Mouse (Mus musculus): ENCODE results near the gene Lamtor4. TPM values are rescaled to one million over a fixed set of nuclear protein-coding genes. Genes with fewer than 3 reads are reported as not detected.
A peak's percentile ranks its signal among the peaks of the same experiment; 100 is the strongest.

The Lamtor4 gene
- polyA plus RNA-seq, 1 experiment from 2014 or later: 69.6 TPM

- H3K27me3 ChIP-seq: no peaks in the 10 kb centered on the region
- peak overlapping the region; percentile 14 for H3K4me3 ChIP-seq
- no peak overlapping the region for H3K27ac ChIP-seq
- H3K9me3 ChIP-seq: no peaks in the 10 kb centered on the region
- peaks cover 58% of the 10 kb centered on the region for H3K4me1 ChIP-seq
- no peak for ATAC-seq (ENCODE audit: insufficient number of reproducible peaks, low FRiP score, low TSS enrichment, low read depth)
- peaks cover 18% of the 10 kb centered on the region; the same call in 1 of the 2 replicates for H3K36me3 ChIP-seq
- H3K9ac ChIP-seq: no peak overlapping the region
- H3K4me2 ChIP-seq: peak overlapping the region; percentile 33
- 34% methylated on average over 41 of the region's 41 CpGs for WGBS
These were observed 20.2 kb downstream of the Lamtor4 start for GRCm38 (mm10) chr5:138275216-138276050.

- H3K9me3 ChIP-seq: no peaks in the 10 kb centered on the region
- 0 out of 2 replicates have a peak overlapping the region, but pooled peaks have one; percentile 82 for H3K4me2 ChIP-seq
- H3K27ac ChIP-seq: no peak overlapping the region
- H3K27me3 ChIP-seq: no peaks in the 10 kb centered on the region
- WGBS: 85% methylated on average over 7 of the region's 7 CpGs
- H3K36me3 ChIP-seq: peaks cover 18% of the 10 kb centered on the region; the same call in 1 of the 2 replicates
- no peak for ATAC-seq (ENCODE audit: insufficient number of reproducible peaks, low FRiP score, low TSS enrichment, low read depth)
- peaks cover 43% of the 10 kb centered on the region for H3K4me1 ChIP-seq
- H3K4me3 ChIP-seq: no peak overlapping the region
- H3K9ac ChIP-seq: no peak overlapping the region
These were observed 22.7 kb downstream of the Lamtor4 start for GRCm38 (mm10) chr5:138277994-138278393.

- peak; percentile 99 for ATAC-seq (ENCODE audit: insufficient number of reproducible peaks, low FRiP score, low TSS enrichment, low read depth)
- H3K4me3 ChIP-seq: peak within 1 kb of the TSS; percentile 61
These were observed 24.5 kb downstream of the Lamtor4 start, which contains the start of the genes Gm43720, Gpc2 and Stag3 for GRCm38 (mm10) chr5:138279585-138280424. Gm43720 (minus strand) TSS chr5:138279958. Gpc2 (minus strand) TSS chr5:138280005. Stag3 (plus strand) TSS chr5:138280240.

GRCm38 (mm10) chr5:138280425-138280768 lies 25.1 kb downstream of the Lamtor4 start:
- Histone ChIP-seq H3K36me3 (peaks cover 14% of the 10 kb centered on the region; the same call in 1 of the 2 replicates), H3K4me2 (peak overlapping the region; percentile 82), H3K27ac (no peak overlapping the region), H3K4me1 (peaks cover 35% of the 10 kb centered on the region), H3K9me3 (no peaks in the 10 kb centered on the region), H3K27me3 (no peaks in the 10 kb centered on the region), H3K9ac (no peak overlapping the region), H3K4me3 (peak overlapping the region; percentile 61)
- WGBS: 23% methylated on average over 26 of the region's 26 CpGs
- no peak for ATAC-seq (ENCODE audit: insufficient number of reproducible peaks, low FRiP score, low TSS enrichment, low read depth)

More at GRCm38 (mm10) chr5:138279585-138280424, 24.5 kb downstream of the Lamtor4 start, which contains the start of the genes Gm43720, Gpc2 and Stag3:
- Histone ChIP-seq H3K9me3 (no peaks in the 10 kb centered on the region), H3K4me2 (peak within 1 kb of the TSS; percentile 82), H3K36me3 (peaks cover 14% of the 10 kb centered on the region; the same call in 1 of the 2 replicates), H3K27me3 (no peaks in the 10 kb centered on the region), H3K4me1 (peaks cover 39% of the 10 kb centered on the region), H3K27ac (peak within 1 kb of the TSS; percentile 68), H3K9ac (peak within 1 kb of the TSS; percentile 63)
- WGBS: under 1% methylated on average over 56 of the region's 56 CpGs

- Histone ChIP-seq H3K27me3 (no peaks in the 10 kb centered on the region), H3K4me1 (peaks cover 30% of the 10 kb centered on the region), H3K9me3 (no peaks in the 10 kb centered on the region), H3K27ac (no peak overlapping the region), H3K9ac (no peak overlapping the region), H3K4me2 (no peak overlapping the region), H3K4me3 (no peak overlapping the region), H3K36me3 (peaks cover 14% of the 10 kb centered on the region; the same call in 1 of the 2 replicates)
- no peak for ATAC-seq (ENCODE audit: insufficient number of reproducible peaks, low FRiP score, low TSS enrichment, low read depth)
- WGBS: 91% methylated on average over 15 of the region's 15 CpGs
These were observed 25.5 kb downstream of the Lamtor4 start for GRCm38 (mm10) chr5:138280829-138281228.

GRCm38 (mm10) chr5:138281798-138282197 lies 26.5 kb downstream of the Lamtor4 start:
- Histone ChIP-seq H3K4me3 (no peak overlapping the region), H3K4me1 (peaks cover 21% of the 10 kb centered on the region), H3K36me3 (peaks cover 11% of the 10 kb centered on the region; the same call in 1 of the 2 replicates), H3K9ac (no peak overlapping the region), H3K4me2 (no peak overlapping the region), H3K27me3 (no peaks in the 10 kb centered on the region), H3K9me3 (no peaks in the 10 kb centered on the region), H3K27ac (no peak overlapping the region)
- WGBS: 74% methylated on average over 2 of the region's 2 CpGs
- no peak for ATAC-seq (ENCODE audit: insufficient number of reproducible peaks, low FRiP score, low TSS enrichment, low read depth)

- Histone ChIP-seq H3K9me3 (no peaks in the 10 kb centered on the region), H3K36me3 (no peaks in the 10 kb centered on the region), H3K4me3 (no peak overlapping the region), H3K4me2 (no peak overlapping the region), H3K9ac (no peak overlapping the region), H3K27me3 (no peaks in the 10 kb centered on the region), H3K27ac (no peak overlapping the region), H3K4me1 (peaks cover 13% of the 10 kb centered on the region)
- WGBS: 63% methylated on average over 1 of the region's 1 CpGs
- ATAC-seq (ENCODE audit: insufficient number of reproducible peaks, low FRiP score, low TSS enrichment, low read depth): no peak
These were observed 28.3 kb downstream of the Lamtor4 start for GRCm38 (mm10) chr5:138283540-138283939.

- Histone ChIP-seq H3K9me3 (no peaks in the 10 kb centered on the region), H3K4me3 (no peak overlapping the region), H3K4me1 (no peaks in the 10 kb centered on the region), H3K4me2 (no peak overlapping the region), H3K9ac (no peak overlapping the region), H3K36me3 (no peaks in the 10 kb centered on the region), H3K27ac (no peak overlapping the region), H3K27me3 (no peaks in the 10 kb centered on the region)
- 72% methylated on average over 3 of the region's 3 CpGs for WGBS
- no peak for ATAC-seq (ENCODE audit: insufficient number of reproducible peaks, low FRiP score, low TSS enrichment, low read depth)
These were observed 32.6 kb downstream of the Lamtor4 start for GRCm38 (mm10) chr5:138287861-138288260.

- no peaks in the 10 kb centered on the region for H3K4me1 ChIP-seq
- H3K9me3 ChIP-seq: no peaks in the 10 kb centered on the region
- no peaks in the 10 kb centered on the region for H3K36me3 ChIP-seq
- no peak overlapping the region for H3K4me2 ChIP-seq
- no peak for ATAC-seq (ENCODE audit: insufficient number of reproducible peaks, low FRiP score, low TSS enrichment, low read depth)
- WGBS: 74% methylated on average over 1 of the region's 1 CpGs
- H3K4me3 ChIP-seq: no peak overlapping the region
- no peak overlapping the region for H3K27ac ChIP-seq
- H3K9ac ChIP-seq: no peak overlapping the region
- H3K27me3 ChIP-seq: no peaks in the 10 kb centered on the region
These were observed 36.4 kb downstream of the Lamtor4 start for GRCm38 (mm10) chr5:138291638-138292037.

GRCm38 (mm10) chr5:138294158-138294557 lies 38.9 kb downstream of the Lamtor4 start:
- no peak overlapping the region for H3K4me2 ChIP-seq

GRCm38 (mm10) chr5:138299613-138300012 lies 44.3 kb downstream of the Lamtor4 start:
- Histone ChIP-seq H3K4me1 (no peaks in the 10 kb centered on the region), H3K9me3 (no peaks in the 10 kb centered on the region), H3K9ac (no peak overlapping the region), H3K4me3 (no peak overlapping the region), H3K27ac (no peak overlapping the region), H3K27me3 (no peaks in the 10 kb centered on the region), H3K36me3 (no peaks in the 10 kb centered on the region), H3K4me2 (no peak overlapping the region)
- WGBS: 76% methylated on average over 2 of the region's 2 CpGs
- ATAC-seq (ENCODE audit: insufficient number of reproducible peaks, low FRiP score, low TSS enrichment, low read depth): no peak

More at GRCm38 (mm10) chr5:138294158-138294557, 38.9 kb downstream of the Lamtor4 start:
- Histone ChIP-seq H3K4me3 (no peak overlapping the region), H3K9me3 (no peaks in the 10 kb centered on the region), H3K36me3 (no peaks in the 10 kb centered on the region), H3K27me3 (no peaks in the 10 kb centered on the region), H3K4me1 (no peaks in the 10 kb centered on the region), H3K27ac (no peak overlapping the region), H3K9ac (no peak overlapping the region)
- ATAC-seq (ENCODE audit: insufficient number of reproducible peaks, low FRiP score, low TSS enrichment, low read depth): no peak
